Mouse (Mus musculus): ENCODE measurements around the gene Slc38a7.
"Not testable (repeated sequence)": the region's sequence is repeated elsewhere in the genome, so short reads cannot be mapped to it uniquely, and the experiment has no call there.

Slc38a7 gene

GRCm38 (mm10) chr8:95806461-95807191, 46.7 kb downstream of the Slc38a7 start:
- DNase-seq, result no peak

- no peak for DNase-seq
Measured at GRCm38 (mm10) chr8:95805482-95805881, 47.9 kb downstream of the Slc38a7 start.

DNA sequence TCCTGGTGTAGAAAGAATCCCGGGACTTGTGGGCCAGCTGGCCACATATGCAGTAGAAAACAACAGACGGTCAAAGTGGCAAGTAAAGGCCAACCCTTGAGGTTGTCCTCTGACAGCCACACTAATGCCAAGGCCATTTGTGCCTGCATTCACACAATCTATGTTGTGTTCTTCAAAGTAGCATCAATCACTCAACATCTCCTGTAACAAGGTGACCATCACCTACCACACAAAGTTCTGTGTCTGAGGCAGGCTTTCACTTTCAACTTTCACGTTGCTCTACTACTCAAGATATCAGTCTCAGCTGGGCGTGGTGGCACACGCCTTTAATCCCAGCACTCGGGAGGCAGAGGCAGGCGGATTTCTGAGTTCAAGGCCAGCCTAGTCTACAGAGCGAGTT, 51.1 kb downstream of the Slc38a7 start:
- DNase-seq, result no peak

DNA sequence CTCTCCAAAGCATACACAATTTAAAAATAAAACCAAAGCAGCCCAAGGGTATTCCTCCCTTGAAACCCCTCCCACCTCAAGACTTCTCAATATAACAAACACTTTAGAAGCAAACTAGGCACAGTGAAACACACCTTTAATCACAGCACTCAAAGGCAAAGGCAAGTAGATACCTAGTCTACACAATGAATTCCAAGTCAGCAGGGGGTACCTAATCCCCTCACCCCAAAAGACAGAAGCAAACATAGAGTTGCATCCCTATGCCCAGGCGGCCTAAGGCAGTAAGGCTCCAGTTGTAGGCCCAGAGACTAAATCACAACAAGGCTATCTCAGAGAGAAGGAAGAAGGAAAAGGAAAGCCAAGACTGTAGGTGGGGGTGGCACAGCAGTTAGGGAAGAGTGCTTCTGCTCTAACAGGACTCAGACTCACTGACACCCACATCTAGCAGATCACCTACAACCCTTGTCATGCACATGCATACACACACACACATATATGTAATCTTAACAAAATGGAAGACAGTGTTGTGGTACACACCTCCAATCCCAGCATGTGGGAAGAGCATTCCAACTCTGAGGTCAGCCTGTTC, 51.8 kb downstream of the Slc38a7 start:
- no peak for DNase-seq

GRCm38 (mm10) chr8:95800353-95800752, 53.0 kb downstream of the Slc38a7 start:
- no peak for DNase-seq

GRCm38 (mm10) chr8:95799891-95800290, 53.4 kb downstream of the Slc38a7 start:
- no peak for DNase-seq

DNA sequence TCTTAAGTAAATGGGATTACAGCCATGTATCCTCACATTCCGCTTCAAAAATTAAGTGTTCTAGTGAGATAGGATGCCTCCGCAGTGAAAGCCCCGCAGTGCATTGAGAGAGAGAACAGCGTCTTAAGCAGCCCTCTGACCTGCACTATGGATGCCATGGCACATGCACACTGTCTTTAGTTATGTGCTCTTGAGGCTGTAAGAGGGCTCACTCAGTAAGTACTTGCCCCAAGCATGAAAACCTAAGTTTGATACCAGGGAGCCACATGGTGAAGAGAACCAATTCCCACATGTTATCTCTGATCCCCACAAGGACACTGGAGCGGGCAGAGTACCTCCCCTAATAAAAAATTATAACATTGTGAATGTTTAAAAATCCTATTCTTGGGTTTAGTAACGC, 54.2 kb downstream of the Slc38a7 start:
- DNase-seq, result no peak

DNA sequence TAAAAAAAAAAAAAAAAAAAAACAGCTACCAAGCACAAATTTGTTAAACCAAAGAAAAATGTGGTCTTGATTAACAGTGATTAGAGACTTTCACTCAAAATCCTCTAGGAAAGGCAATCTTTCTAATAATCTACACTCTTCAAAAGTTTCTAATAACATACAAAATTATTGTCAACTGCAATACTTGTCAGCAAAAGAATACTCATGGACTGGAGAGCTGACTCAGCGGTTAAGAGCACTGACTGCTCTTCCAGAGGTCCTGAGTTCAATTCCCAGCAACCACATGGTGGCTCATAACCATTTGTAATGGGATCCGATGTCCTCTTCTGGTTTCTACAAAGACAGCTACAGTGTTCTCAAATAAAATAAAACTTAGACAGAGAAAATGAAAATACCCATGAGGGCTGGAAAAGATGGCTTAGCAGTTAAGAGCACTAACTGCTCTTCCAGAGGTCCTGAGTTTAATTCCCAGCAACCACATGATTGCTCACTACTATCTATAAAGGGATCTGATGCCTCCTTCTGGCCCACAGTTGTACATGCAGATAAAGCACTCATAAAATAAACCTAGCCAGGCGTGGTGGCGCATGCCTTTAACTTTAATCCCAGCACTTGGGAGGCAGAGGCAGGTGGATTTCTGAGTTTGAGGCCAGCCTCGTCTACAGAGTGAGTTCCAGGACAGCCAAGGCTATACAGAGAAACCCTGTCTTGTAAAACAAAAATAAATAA, 57.8 kb downstream of the Slc38a7 start:
- not testable (repeated sequence) for DNase-seq

Measured in kidney, postnatal 14 days (tissue).